Mouse (Mus musculus): ENCODE results near the gene Vmn2r34.
"Not testable (repeated sequence)": the region's sequence is repeated elsewhere in the genome, so short reads cannot be mapped to it uniquely, and the experiment has no call there.

Gene Vmn2r34

GRCm38 (mm10) chr7:7689413-7689812, at the start of gene Vmn2r34:
TSS of gene Vmn2r34 (minus strand) at chr7:7689513.
- not testable (repeated sequence) for DNase-seq

GRCm38 (mm10) chr7:7674032-7674431, 15.3 kb downstream of the Vmn2r34 start:
- peak in 1 of 2 experiments; percentile 0 for DNase-seq
